Mouse (Mus musculus) olfactory bulb, adult 2 months (tissue): Measurements from ENCODE around the gene Usp53.

Experiments
- CTCF ChIP-seq: fragments of 200-500 bp; IDR thresholded peaks from 2 replicates; pipeline ENCODE4 v1.5.1; 2012; ENCODE audit warnings: low read depth, mild to moderate bottlenecking, low read length, moderate library complexity; ENCODE audit not compliant: insufficient read depth
- POLR2A ChIP-seq: fragments of 200-500 bp; IDR thresholded peaks from 2 replicates; pipeline ENCODE4 v1.6.1; 2012; ENCODE audit warnings: mild to moderate bottlenecking, low read depth, low read length, moderate library complexity; ENCODE audit not compliant: insufficient read depth

- TF ChIP-seq POLR2A (no peak), CTCF (no peak)
Measured at GRCm38 (mm10) chr3:122915493-122915892, 68.8 kb downstream of the Usp53 start.
